Mouse (Mus musculus) T-cell, adult 2 months (primary cell): ENCODE measurements around the gene Dyrk1a.

Experiments used
- DNase-seq: peaks from one replicate; pipeline ENCODE4 v3.0.0; 2022; ENCODE audit warnings: low spot score

Gene Dyrk1a

DNA sequence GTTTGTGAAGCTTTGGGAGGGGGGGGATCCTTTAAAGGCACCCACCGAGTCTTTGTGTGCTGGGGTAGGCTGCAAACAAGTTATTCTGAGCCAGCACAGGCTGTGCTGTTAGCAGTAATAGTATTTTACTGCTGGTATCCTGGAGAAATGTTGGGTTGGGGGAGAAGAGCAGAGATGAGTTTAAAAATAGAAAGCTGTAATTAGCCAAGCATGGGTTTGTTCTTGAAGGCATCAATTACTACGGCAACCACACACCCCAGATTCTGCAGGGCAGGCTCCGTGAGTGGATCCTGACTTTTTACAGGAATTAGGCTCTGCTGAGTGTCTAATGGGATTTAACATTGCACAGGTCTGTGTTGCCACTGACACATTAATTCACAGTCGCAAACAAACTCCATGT, 149.1 kb downstream of the Dyrk1a start:
- DNase-seq: no peak

DNA sequence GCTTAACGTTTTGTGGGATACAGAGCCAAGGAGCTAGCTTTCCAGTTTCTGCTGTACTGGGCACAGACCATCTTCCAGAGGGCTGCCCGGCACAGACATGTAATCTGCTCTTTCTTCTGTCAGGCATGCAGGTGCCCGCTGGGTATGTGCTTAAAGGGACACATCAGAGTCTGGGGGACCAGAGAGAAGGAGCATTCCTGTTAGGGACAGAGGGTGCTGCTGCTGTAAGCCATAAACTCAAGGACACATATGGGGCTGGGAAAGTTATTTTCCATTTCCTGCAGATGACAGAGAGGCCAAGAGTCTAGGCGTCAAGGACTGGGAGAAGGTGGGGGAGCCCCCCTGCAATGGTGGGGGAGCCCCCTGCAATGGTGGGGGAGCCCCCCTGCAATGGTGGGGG, 149.7 kb downstream of the Dyrk1a start:
- DNase-seq: no peak

DNA sequence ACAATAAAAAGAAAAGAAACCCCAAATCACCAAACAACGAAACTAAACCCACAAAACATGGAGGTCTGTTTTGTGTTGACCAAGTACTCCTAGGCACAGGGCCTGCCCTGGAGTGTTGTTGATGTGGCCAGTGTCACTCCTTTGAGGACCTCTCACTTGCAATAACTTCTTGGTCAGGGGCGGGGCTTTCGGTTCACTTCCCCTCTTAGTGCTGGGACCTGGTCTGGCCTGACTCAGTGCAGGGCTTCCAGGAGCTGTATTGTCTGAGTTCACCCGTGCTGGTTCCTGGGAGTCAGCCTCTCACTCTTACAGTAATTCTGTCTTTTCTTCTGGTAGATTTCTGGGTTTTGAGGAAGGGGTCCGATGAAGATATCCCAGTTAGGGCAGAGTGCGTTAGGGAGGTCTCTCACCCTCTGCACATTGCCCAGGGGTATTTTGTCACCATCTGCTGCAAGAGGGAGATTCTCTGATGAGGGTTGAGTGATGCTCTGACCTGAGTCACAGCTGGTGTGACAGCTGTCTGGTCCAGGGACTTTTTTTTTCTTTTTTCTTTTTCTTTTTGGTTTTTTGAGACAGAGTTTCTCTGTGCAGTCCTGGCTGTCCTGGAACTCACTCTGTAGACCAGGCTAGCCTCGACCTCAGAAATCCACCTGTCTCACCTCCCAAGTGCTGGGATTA, 150.8 kb downstream of the Dyrk1a start:
- DNase-seq: no peak

DNA sequence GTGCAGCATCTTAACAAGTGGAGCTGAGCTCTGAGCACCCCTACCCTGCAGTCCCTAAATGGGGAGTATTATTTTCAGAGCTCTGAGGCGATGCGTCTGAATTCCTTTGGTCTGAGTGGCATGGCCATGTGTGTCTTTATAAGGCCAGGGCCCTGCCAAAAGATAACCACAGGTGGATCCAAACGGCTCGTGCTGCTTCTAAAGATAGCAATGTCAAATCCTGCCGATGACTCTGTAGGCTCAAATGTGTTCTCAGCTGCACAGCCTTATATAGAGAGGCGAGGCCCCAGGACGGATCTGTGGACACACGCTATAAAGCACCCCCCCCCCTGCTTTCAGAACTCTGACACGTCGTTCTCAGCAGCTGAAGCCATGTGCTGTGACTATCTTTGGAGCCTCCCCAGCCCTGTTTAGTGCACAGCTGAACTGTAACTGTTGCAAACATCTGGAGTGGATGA, 151.8 kb downstream of the Dyrk1a start:
- DNase-seq: no peak

DNA sequence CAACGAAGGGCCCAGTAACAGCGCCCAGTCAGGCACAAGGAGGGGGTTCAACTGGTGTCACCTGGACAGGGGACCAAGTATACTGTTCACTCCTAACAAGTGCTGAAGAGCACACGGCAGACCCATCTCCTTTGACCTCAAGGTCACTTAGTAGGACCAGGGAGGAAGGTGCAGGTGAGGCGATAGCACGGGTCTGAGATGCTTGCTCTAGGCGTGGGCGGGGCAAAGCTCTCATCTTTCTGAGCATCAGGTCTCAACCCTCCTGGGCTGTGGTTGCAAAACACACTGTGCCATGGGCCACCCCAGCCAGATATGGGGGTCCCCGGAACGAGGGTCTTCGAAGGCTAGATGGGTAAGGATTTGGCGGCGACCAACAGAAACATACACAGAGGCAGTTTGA, 153.1 kb downstream of the Dyrk1a start:
- DNase-seq: no peak

DNA sequence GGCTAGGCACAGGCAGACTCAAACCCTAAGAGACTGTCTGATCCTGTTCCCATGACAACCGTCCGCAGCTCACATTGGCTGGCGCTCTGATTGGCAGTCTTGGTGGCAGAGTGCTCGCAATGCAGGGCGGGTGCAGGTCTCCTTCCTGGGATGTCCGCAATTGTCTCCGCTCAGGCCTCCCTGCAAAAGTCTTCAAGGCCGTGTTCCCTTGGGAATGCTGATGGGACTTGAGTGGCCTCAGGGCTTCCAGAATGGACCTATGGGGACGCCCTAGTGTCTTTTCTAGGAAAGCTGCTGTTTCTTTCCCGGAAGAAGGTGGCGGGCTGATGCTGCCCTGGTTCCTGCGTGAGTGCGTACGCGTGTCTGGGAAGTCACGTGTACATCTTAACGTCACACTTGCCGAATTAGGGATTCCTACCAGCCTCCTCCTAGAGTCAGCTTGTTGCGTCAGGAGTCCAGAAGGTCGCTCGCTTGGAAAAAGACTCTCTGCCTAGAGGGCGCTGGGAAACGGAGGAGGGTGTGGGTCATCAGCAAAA, 154.3 kb downstream of the Dyrk1a start:
- DNase-seq: peak; percentile 86

DNA sequence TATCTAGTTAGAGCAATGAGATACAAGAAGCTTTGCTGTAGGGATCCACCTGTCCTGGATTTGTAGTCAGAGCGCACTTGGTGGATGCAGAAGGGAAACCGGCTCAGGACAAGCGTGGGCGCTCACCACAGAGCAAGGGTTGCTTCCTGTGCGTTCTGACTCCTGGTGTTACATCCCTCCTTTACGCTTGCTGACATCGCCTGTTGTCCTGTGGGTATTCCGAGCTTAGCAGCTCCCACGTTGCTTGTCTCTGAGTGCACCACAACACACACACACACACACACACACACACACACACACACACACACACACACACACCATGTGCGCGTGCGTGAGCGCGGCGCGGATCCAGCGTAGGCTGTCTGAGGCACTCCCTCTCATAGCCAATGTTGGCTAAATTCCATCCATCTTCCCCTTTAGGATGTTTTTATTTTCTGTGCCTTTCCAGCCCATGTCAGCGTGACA, 155.0 kb downstream of the Dyrk1a start:
- peak; percentile 59 for DNase-seq

DNA sequence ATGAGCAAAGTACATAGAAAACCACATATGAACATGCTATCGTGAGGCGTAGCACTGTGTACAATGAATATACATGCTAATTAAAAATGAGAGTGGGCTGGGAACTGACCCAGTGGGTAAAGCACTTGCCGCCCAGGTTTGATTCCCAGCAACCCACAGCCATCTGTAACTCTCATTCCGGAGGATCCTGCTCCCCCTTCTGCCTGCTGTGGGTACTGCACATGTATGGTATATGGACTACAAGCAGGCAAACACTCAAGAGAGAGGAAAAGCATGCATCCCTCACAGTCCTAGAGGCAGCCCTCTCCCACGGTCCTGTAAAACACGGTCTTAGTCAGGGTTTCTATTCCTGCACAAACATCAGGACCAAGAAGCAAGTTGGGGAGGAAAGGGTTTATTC, 159.4 kb downstream of the Dyrk1a start:
- DNase-seq: no peak

DNA sequence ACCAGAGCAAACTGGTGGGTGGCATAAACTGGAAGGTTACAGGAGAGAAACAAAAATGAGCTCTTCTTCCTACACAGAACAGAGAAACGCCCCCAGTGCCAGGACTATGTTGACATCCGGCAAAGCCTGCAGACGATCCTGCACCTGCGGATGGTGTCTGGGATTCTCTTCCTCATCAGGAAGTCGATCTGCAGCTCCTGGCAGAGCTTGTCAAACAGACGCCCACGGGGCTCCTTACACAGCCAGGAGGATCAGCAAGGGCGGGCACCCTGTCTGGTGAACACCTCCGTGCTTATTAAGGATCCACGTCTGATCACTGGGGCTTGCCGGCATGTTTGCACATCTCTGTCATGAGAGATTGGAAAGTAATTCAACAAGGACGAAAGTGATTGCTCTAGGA, 161.2 kb downstream of the Dyrk1a start:
- DNase-seq: no peak

DNA sequence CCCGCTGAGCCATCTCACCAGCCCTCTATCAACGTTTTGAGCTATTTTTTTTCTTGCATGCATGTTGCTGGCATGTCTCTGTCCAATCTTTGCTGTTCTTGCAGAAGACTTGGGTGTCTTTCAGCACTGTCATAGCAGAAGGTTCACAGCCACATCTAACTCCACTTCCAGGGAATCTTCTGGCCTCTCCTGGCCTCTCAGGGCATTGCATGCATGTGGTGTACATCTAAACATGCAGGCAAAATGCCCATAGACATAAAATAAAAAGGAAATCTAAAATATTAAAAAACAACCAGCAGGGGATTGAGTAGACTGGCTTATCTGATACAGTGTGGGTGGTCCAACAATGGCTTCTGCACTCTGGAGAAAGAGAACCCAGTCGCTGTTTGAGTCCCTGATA, 165.7 kb downstream of the Dyrk1a start:
- DNase-seq: no peak

DNA sequence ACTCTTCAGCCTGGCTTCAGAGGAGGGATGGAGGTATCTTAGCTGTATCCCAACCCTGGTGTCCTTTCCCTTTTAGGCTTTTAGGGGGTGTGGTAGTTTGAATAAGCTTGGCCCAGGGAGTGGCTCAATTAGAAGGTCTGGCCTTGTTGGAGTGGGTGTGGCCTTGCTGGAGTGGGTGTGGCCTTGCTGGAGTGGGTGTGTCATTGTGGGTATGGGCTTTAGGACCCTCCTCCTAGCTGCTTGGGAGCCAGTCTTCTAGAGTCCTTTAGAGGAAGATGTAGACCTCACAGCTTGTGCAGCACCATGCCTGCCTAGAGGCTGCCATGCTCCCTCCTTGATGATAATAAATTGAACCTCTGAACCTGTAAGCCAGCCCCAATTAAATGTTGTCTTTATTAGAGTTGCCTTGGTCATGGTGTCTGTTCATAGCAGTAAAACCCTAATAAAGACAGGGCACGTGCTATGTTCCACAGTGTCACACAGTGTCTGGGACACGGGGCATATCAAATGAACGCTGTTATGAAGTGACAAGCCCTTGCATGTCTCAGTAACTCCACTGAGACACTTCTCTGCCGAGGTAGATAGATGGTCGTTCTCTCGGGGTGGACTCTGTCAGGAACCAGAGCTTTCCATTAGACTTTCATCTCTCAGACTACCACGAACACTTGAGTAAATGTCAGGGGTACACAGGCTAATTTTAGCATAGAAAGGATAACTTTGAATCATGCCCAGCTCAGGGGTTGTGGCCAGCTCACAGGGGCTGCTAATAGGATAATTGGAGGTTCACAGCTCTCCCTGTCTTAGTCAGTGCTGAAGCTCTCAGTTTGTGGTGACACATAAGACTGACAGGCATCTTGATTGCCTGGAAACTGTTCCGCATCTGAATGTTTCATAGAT, 166.9 kb downstream of the Dyrk1a start:
- no peak for DNase-seq

DNA sequence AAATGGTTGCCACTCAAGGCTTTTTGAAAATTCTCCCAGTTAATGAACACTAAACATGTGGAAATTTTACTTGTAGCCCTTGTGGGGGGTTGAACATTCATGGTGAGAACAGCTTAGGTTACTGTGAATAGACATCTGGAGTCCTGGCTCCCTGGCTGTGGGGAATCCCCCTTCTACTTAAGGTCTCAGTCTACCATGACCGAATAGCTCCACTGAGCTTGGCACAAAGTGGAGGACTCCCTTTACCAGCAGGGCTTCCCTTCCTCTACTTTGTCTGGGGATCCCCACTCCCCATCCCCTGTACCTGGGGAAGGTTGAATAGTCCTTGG, 167.5 kb downstream of the Dyrk1a start:
- DNase-seq: no peak

DNA sequence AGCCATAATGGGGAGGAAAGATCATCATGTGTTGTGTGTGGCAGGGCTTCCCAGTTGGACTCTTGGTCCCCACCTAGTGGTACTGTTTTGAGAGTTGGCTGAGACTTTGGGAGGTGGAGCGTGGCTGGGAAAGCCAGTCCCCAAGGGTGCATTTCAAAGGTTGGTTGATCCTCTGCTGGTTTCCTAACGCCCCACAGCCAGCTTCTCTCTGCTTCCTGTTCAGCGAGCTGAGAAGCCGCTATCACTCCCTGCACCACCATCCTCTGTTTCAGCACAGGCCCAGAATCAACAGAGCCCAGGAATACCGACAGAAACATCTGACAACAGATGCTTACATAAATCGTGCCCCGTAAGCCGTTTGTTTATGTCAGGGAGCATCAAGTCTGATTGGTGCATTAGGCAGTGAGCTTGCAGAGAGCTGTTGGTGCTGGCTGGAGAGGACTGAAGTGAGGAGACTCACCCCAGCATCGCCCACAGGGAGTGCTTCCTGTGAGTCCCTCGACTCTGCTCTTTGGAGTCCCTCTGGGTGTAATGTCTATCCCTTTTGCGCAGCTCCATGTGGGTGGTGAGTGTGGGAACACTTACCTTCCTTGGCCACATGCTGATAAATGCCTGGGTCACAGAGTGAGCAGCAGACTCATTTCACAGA, 174.2 kb downstream of the Dyrk1a start:
- DNase-seq: no peak

DNA sequence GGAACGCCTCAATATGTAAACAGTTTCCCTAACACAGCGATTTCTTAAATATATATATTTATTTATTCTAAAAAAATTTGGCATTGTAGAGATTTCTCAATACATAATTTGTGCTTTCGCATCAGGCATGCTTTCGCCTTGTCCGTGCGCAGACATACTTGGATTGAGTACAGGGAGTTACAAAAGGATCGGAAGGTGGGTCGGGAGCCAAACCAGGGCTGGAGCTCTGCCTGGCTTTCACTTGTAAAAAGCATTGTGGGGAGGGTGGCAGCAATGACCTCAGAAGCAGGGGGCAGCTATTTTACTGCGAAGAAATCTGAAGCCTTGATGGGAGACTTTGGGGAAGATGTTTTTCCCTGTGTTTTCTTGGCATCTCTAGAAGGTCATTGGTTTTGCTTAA, 175.2 kb downstream of the Dyrk1a start:
- no peak for DNase-seq
